Mouse (Mus musculus) CD8-positive naive resting alpha-beta T cell, adult 2 months (primary cell): ENCODE results near the gene Cd9.

Source experiments
- DNase-seq, 2 experiments: peaks; one replicate each; pipeline ENCODE4 v3.0.0; 2022; ENCODE audit warnings: low read depth in 2 of 2, low spot score in 2 of 2

The Cd9 gene

GRCm38 (mm10) chr6:125494092-125494871, at the start of gene Cd9:
Cd9 (minus strand) TSS chr6:125494791.
- peak in 1 of 2 experiments; percentile 28 for DNase-seq

GRCm38 (mm10) chr6:125541296-125541695, 46.7 kb upstream of the Cd9 start:
- no peak for DNase-seq

- no peak for DNase-seq
These were observed 46.2 kb upstream of the Cd9 start for GRCm38 (mm10) chr6:125540826-125541225.

- DNase-seq, result no peak
These were observed 45.6 kb upstream of the Cd9 start for GRCm38 (mm10) chr6:125540199-125540598.

GRCm38 (mm10) chr6:125539423-125539822, 44.8 kb upstream of the Cd9 start:
- no peak for DNase-seq

- no peak for DNase-seq
These were observed 43.9 kb upstream of the Cd9 start for GRCm38 (mm10) chr6:125538469-125538868.

GRCm38 (mm10) chr6:125534990-125535389, 40.4 kb upstream of the Cd9 start:
- no peak for DNase-seq

- no peak for DNase-seq
These were observed 38.6 kb upstream of the Cd9 start for GRCm38 (mm10) chr6:125533104-125533650.

- no peak for DNase-seq
These were observed 34.9 kb upstream of the Cd9 start for GRCm38 (mm10) chr6:125529479-125529878.

- DNase-seq, result no peak
These were observed 34.1 kb upstream of the Cd9 start for GRCm38 (mm10) chr6:125528614-125529200.

GRCm38 (mm10) chr6:125526066-125526465, 31.5 kb upstream of the Cd9 start:
- DNase-seq, result no peak

- no peak for DNase-seq
These were observed 29.4 kb upstream of the Cd9 start for GRCm38 (mm10) chr6:125524027-125524426.

GRCm38 (mm10) chr6:125521558-125522193, 27.1 kb upstream of the Cd9 start:
- DNase-seq, result no peak

- DNase-seq, result no peak
These were observed 21.1 kb upstream of the Cd9 start for GRCm38 (mm10) chr6:125515503-125516315.

GRCm38 (mm10) chr6:125512950-125513596, 18.5 kb upstream of the Cd9 start:
- DNase-seq, result no peak

GRCm38 (mm10) chr6:125511196-125511595, 16.6 kb upstream of the Cd9 start:
- no peak for DNase-seq

GRCm38 (mm10) chr6:125510645-125511044, 16.1 kb upstream of the Cd9 start:
- DNase-seq, result no peak

GRCm38 (mm10) chr6:125509783-125510182, 15.2 kb upstream of the Cd9 start:
- DNase-seq, result no peak

- DNase-seq, result no peak
These were observed 11.8 kb upstream of the Cd9 start for GRCm38 (mm10) chr6:125506427-125506826.

- no peak for DNase-seq
These were observed 10.2 kb upstream of the Cd9 start for GRCm38 (mm10) chr6:125504622-125505355.
